ENCODE assay signal across 15 mouse cellular contexts in the genomic region with DNA sequence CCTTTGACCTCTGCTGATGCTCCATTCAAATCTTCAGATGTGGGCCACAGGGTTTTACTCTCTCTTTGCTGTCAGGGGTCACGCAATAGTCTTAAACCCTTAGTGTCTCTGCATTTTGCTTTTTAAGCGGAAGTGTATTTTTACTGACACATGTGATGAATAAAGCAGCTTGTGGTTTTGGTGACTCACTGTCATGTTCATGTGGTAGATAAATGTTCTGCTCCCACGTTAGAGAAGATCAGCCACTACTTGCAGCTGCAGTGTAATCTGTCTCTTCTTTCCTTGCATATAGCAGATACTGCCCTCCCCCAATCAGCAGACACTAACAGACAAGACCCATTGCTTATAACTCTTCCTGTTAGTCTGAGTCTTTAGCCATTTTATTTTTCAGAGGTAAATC. TPM values are rescaled to one million over a fixed set of nuclear protein-coding genes. Genes with fewer than 3 reads are reported as not detected.
DNase-seq lines count a peak whose midpoint lies in the region; ATAC-seq lines count a peak whose summit lies in the region.
"Had no signal": no experiment of that assay in that cellular context is flagged by ENCODE, and none has a peak within 500 bp of the region (broad histone marks: within the 10 kb centered on the region; RNA-seq: fewer than 3 reads in every experiment).

No protein-coding gene starts in this region.

- H3K9ac ChIP-seq in forebrain, embryonic 14.5 days (ENCODE audit: low read length): no peak overlapping the region
- H3K9ac ChIP-seq: forebrain, embryonic 15.5 days; neural tube, embryonic 15.5 days; stomach, embryonic 15.5 days had no signal

- peak; percentile 5 to 27 for DNase-seq in heart, adult 9 months (ENCODE audit: low spot score in 2 of 2)
- DNase-seq in heart, postnatal 4 days: no peak
- DNase-seq in B cell, adult 2 months: peak; percentile 8 to 23
- peak; percentile 9 for DNase-seq in c-Kit-positive CD71-positive TER-119-positive erythroid progenitor cells, embryonic 14.5 days (ENCODE audit: low spot score)
- no peak for DNase-seq in forebrain, embryonic 14.5 days (ENCODE audit: low spot score)
- DNase-seq in spleen, adult 12 weeks (ENCODE audit: low spot score): no peak
- no peak for DNase-seq in right cerebral cortex, postnatal 4 days
- DNase-seq: cerebellum, adult 18-20 months had no signal

- WGBS in forebrain, embryonic 14.5 days: 84% methylated on average over 3 of the region's 3 CpGs

- H3K4me3 ChIP-seq in megakaryocyte, embryonic 14.5 days (replicated peaks): peak overlapping the region; percentile 74
- H3K4me3 ChIP-seq in forebrain, embryonic 14.5 days (ENCODE audit: low read depth, low read length): no peak overlapping the region
- H3K4me3 ChIP-seq: forebrain, embryonic 15.5 days; limb, embryonic 10.5 days; neural tube, embryonic 15.5 days; stomach, embryonic 15.5 days had no signal

- no peak for ATAC-seq in forebrain, embryonic 14.5 days
- ATAC-seq: forebrain, embryonic 15.5 days; hindbrain, postnatal 0 days had no signal

- no peak overlapping the region for H3K27ac ChIP-seq in forebrain, embryonic 14.5 days (ENCODE audit: low read depth, low read length)
- H3K27ac ChIP-seq: forebrain, embryonic 15.5 days; hindbrain, postnatal 0 days; limb, embryonic 10.5 days; neural tube, embryonic 15.5 days; stomach, embryonic 15.5 days had no signal

- no peaks in the 10 kb centered on the region for H3K9me3 ChIP-seq in megakaryocyte, embryonic 14.5 days
- H3K9me3 ChIP-seq in forebrain, embryonic 14.5 days (replicated peaks; ENCODE audit: control insufficient read depth, low read length): no peaks in the 10 kb centered on the region
- H3K9me3 ChIP-seq: forebrain, embryonic 15.5 days; limb, embryonic 10.5 days; neural tube, embryonic 15.5 days; stomach, embryonic 15.5 days had no signal

- H3K27me3 ChIP-seq in megakaryocyte, embryonic 14.5 days (replicated peaks): no peaks in the 10 kb centered on the region
- H3K27me3 ChIP-seq in forebrain, embryonic 14.5 days (replicated peaks; ENCODE audit: control insufficient read depth, insufficient read depth, low read length): no peaks in the 10 kb centered on the region
- H3K27me3 ChIP-seq: forebrain, embryonic 15.5 days; neural tube, embryonic 15.5 days; stomach, embryonic 15.5 days had no signal

- H3K4me1 ChIP-seq in megakaryocyte, embryonic 14.5 days: peaks cover 71% of the 10 kb centered on the region
- H3K4me1 ChIP-seq in forebrain, embryonic 14.5 days (ENCODE audit: control insufficient read depth, insufficient read depth, low read length): no peaks in the 10 kb centered on the region
- H3K4me1 ChIP-seq: forebrain, embryonic 15.5 days; limb, embryonic 10.5 days; neural tube, embryonic 15.5 days; stomach, embryonic 15.5 days had no signal

- H3K4me2 ChIP-seq in forebrain, embryonic 14.5 days (ENCODE audit: low read length): no peak overlapping the region
- H3K4me2 ChIP-seq: forebrain, embryonic 15.5 days; neural tube, embryonic 15.5 days; stomach, embryonic 15.5 days had no signal

- no peaks in the 10 kb centered on the region for H3K36me3 ChIP-seq in megakaryocyte, embryonic 14.5 days (replicated peaks; ENCODE audit: low read length)
- no peaks in the 10 kb centered on the region for H3K36me3 ChIP-seq in forebrain, embryonic 14.5 days (ENCODE audit: control insufficient read depth, insufficient read depth, low read length)
- H3K36me3 ChIP-seq: forebrain, embryonic 15.5 days; limb, embryonic 10.5 days; neural tube, embryonic 15.5 days; stomach, embryonic 15.5 days had no signal

RNA-seq across cellular contexts. Expression of a gene that starts 12.9 kb away (rescaled TPM):
- not detected for total RNA-seq in heart, postnatal 4 days (2021)
- not detected in 2 replicates for polyA plus RNA-seq in megakaryocyte, embryonic 14.5 days (2012; ENCODE audit: insufficient read depth, low replicate concordance)
- not detected in 2 replicates for polyA plus RNA-seq in forebrain, embryonic 14.5 days (2014; fragmentation: Nextera tagmentation; extraction: Ambion mirVana)
- total RNA-seq: ES-E14; hindbrain, postnatal 0 days had no signal
- polyA plus RNA-seq: forebrain, embryonic 15.5 days; hindbrain, postnatal 0 days; limb, embryonic 10.5 days; neural tube, embryonic 15.5 days; stomach, embryonic 15.5 days had no signal

RNA-seq across cellular contexts. Expression of a gene that starts 23.5 kb away (rescaled TPM):
- total RNA-seq in heart, postnatal 4 days (2021): not detected
- polyA plus RNA-seq in megakaryocyte, embryonic 14.5 days (2012; ENCODE audit: insufficient read depth, low replicate concordance): not detected in 2 replicates
- polyA plus RNA-seq in forebrain, embryonic 14.5 days (2014; fragmentation: Nextera tagmentation; extraction: Ambion mirVana): not detected in 2 replicates
- total RNA-seq: ES-E14; hindbrain, postnatal 0 days had no signal
- polyA plus RNA-seq: forebrain, embryonic 15.5 days; hindbrain, postnatal 0 days; limb, embryonic 10.5 days; neural tube, embryonic 15.5 days; stomach, embryonic 15.5 days had no signal

RNA-seq across cellular contexts. Expression of a gene that starts 37.6 kb away (rescaled TPM):
- total RNA-seq in heart, postnatal 4 days (2021): under 1 TPM; 0.67 to 0.90 TPM
- polyA plus RNA-seq in megakaryocyte, embryonic 14.5 days (2012; ENCODE audit: insufficient read depth, low replicate concordance): 0.27 TPM in 1 of 2 replicates, not detected in the other
- polyA plus RNA-seq in forebrain, embryonic 14.5 days (2014; fragmentation: Nextera tagmentation; extraction: Ambion mirVana): 1.2 and 1.4 TPM in 2 replicates

RNA-seq across cellular contexts. Expression of a gene that starts 37.7 kb away (rescaled TPM):
- total RNA-seq in heart, postnatal 4 days (2021): 10 to 100 TPM; 81.2 to 83.3 TPM
- 16.1 and 19.5 TPM in 2 replicates for polyA plus RNA-seq in megakaryocyte, embryonic 14.5 days (2012; ENCODE audit: insufficient read depth, low replicate concordance)
- polyA plus RNA-seq in forebrain, embryonic 14.5 days (2014; fragmentation: Nextera tagmentation; extraction: Ambion mirVana): 7.7 and 8.1 TPM in 2 replicates

RNA-seq across cellular contexts. Expression of a gene that starts 50.0 kb away (rescaled TPM):
- total RNA-seq in heart, postnatal 4 days (2021): not detected
- not detected in 2 replicates for polyA plus RNA-seq in megakaryocyte, embryonic 14.5 days (2012; ENCODE audit: insufficient read depth, low replicate concordance)
- polyA plus RNA-seq in forebrain, embryonic 14.5 days (2014; fragmentation: Nextera tagmentation; extraction: Ambion mirVana): not detected in 2 replicates
- total RNA-seq: ES-E14; hindbrain, postnatal 0 days had no signal
- polyA plus RNA-seq: forebrain, embryonic 15.5 days; hindbrain, postnatal 0 days; limb, embryonic 10.5 days; neural tube, embryonic 15.5 days; stomach, embryonic 15.5 days had no signal

Comparison
In these comparisons a context has a peak if more than half of its experiments do, and no peak if none do; other contexts are left out.
1. DNase-seq: peak in heart, adult 9 months (2 of 2), B cell, adult 2 months (2 of 2) and c-Kit-positive CD71-positive TER-119-positive erythroid progenitor cells, embryonic 14.5 days (single experiment); none in heart, postnatal 4 days (single experiment), forebrain, embryonic 14.5 days (single experiment), spleen, adult 12 weeks (single experiment) and right cerebral cortex, postnatal 4 days (single experiment).